Mouse (Mus musculus) lung, postnatal 4 days (tissue): ENCODE measurements at regions not wholly inside any gene's neighbourhood (a gene's known extent, or its start where the extent isn't known, plus 50 kb on each side); places are given as distances from the start of the nearest gene placed in this dataset.

ENCODE experiments used
- DNase-seq, 2 experiments: peaks; one replicate each; pipeline ENCODE4 v3.0.0; 2021

- no peak for DNase-seq
Observed at GRCm38 (mm10) chr10:46827109-46827812, 1249.6 kb downstream of the Hace1 start.

- DNase-seq: no peak
Observed at GRCm38 (mm10) chr10:46828164-46828563, 1250.5 kb downstream of the Hace1 start.

GRCm38 (mm10) chr10:46845578-46846314 lies 1268.1 kb downstream of the Hace1 start:
- DNase-seq: no peak
